Mouse (Mus musculus) erythroblast, embryonic 14.5 days (primary cell): Measurements from ENCODE around the gene Ctdspl. TPM values are rescaled to one million over a fixed set of nuclear protein-coding genes. Genes with fewer than 3 reads are reported as not detected.

Source experiments
- H3K27me3 ChIP-seq: 2 replicates; pipeline ENCODE4 v1.6.1; 2012; ENCODE audit warnings: inconsistent platforms; ENCODE audit not compliant: control insufficient read depth
- H3K36me3 ChIP-seq: 2 replicates; pipeline ENCODE4 v1.6.1; 2012; ENCODE audit warnings: mild to moderate bottlenecking, inconsistent platforms; ENCODE audit not compliant: control insufficient read depth
- H3K4me1 ChIP-seq: 2 replicates; pipeline ENCODE4 v1.6.1; 2012; ENCODE audit warnings: inconsistent platforms; ENCODE audit not compliant: control insufficient read depth
- H3K4me3 ChIP-seq: replicated peaks from 2 replicates; pipeline ENCODE3; 2012; ENCODE audit warnings: moderate library complexity, mild to moderate bottlenecking, inconsistent platforms
- H3K9me3 ChIP-seq: 2 replicates; pipeline ENCODE4 v1.6.1; 2012; ENCODE audit warnings: low read length, inconsistent platforms, mixed read lengths; ENCODE audit not compliant: control insufficient read depth
- GATA1 ChIP-seq: IDR thresholded peaks from 2 replicates; pipeline ENCODE4 v1.6.1; 2012; ENCODE audit warnings: low read length, inconsistent platforms, mixed read lengths
- TAL1 ChIP-seq: IDR thresholded peaks from 3 replicates; pipeline ENCODE4 v1.6.1; 2012; ENCODE audit warnings: low read length, inconsistent platforms, mixed read lengths
- polyA plus RNA-seq: library from polyadenylated mRNA; stranded (reverse); fragments of >175 nt; gene quantifications from 2 replicates; pipeline ENCODE4 v1.2.3, GENCODE M21; 2012

Gene Ctdspl
- polyA plus RNA-seq, 1 experiment, result 0.14 TPM

GRCm38 (mm10) chr9:119033111-119033921 is 107.1 kb downstream of the Ctdspl start:
- no peaks in the 10 kb centered on the region for H3K27me3 ChIP-seq
- TF ChIP-seq TAL1, result no peak
- no peak for TF ChIP-seq GATA1
- no peak overlapping the region for H3K4me3 ChIP-seq
- H3K36me3 ChIP-seq, result peaks cover 40% of the 10 kb centered on the region
- no peaks in the 10 kb centered on the region for H3K9me3 ChIP-seq
- no peaks in the 10 kb centered on the region for H3K4me1 ChIP-seq

GRCm38 (mm10) chr9:119034069-119034468 is 107.8 kb downstream of the Ctdspl start:
- H3K36me3 ChIP-seq, result peaks cover 40% of the 10 kb centered on the region
- no peaks in the 10 kb centered on the region for H3K9me3 ChIP-seq
- TF ChIP-seq GATA1 (no peak), TAL1 (no peak)
- H3K4me1 ChIP-seq, result no peaks in the 10 kb centered on the region; the same call in 1 of the 2 replicates
- no peak overlapping the region for H3K4me3 ChIP-seq
- no peaks in the 10 kb centered on the region for H3K27me3 ChIP-seq

GRCm38 (mm10) chr9:119034676-119035665 is 108.7 kb downstream of the Ctdspl start:
- Histone ChIP-seq H3K36me3 (peaks cover 38% of the 10 kb centered on the region), H3K9me3 (no peaks in the 10 kb centered on the region), H3K4me3 (no peak overlapping the region), H3K4me1 (no peaks in the 10 kb centered on the region; the same call in 1 of the 2 replicates), H3K27me3 (no peaks in the 10 kb centered on the region)
- no peak for TF ChIP-seq TAL1
- TF ChIP-seq GATA1, result no peak

GRCm38 (mm10) chr9:119035836-119036235 is 109.6 kb downstream of the Ctdspl start:
- TF ChIP-seq GATA1 (no peak), TAL1 (no peak)
- Histone ChIP-seq H3K4me3 (no peak overlapping the region), H3K4me1 (no peaks in the 10 kb centered on the region; the same call in 1 of the 2 replicates), H3K9me3 (no peaks in the 10 kb centered on the region), H3K27me3 (no peaks in the 10 kb centered on the region), H3K36me3 (peaks cover 44% of the 10 kb centered on the region)

- Histone ChIP-seq H3K9me3 (no peaks in the 10 kb centered on the region), H3K4me1 (no peaks in the 10 kb centered on the region; the same call in 1 of the 2 replicates)
- TF ChIP-seq TAL1, result no peak
- TF ChIP-seq GATA1, result no peak
Observed at GRCm38 (mm10) chr9:119037076-119037730, 111.0 kb downstream of the Ctdspl start.

GRCm38 (mm10) chr9:119038574-119038973 is 112.3 kb downstream of the Ctdspl start:
- Histone ChIP-seq H3K27me3 (no peaks in the 10 kb centered on the region), H3K36me3 (peaks cover 38% of the 10 kb centered on the region), H3K4me3 (no peak overlapping the region), H3K4me1 (no peaks in the 10 kb centered on the region; the same call in 1 of the 2 replicates), H3K9me3 (no peaks in the 10 kb centered on the region)
- no peak for TF ChIP-seq GATA1
- no peak for TF ChIP-seq TAL1

More at GRCm38 (mm10) chr9:119037076-119037730, 111.0 kb downstream of the Ctdspl start:
- H3K36me3 ChIP-seq, result peaks cover 46% of the 10 kb centered on the region
- no peaks in the 10 kb centered on the region for H3K27me3 ChIP-seq
- no peak overlapping the region for H3K4me3 ChIP-seq

- H3K27me3 ChIP-seq, result no peaks in the 10 kb centered on the region
- H3K4me3 ChIP-seq, result no peak overlapping the region
- H3K9me3 ChIP-seq, result no peaks in the 10 kb centered on the region
- TF ChIP-seq TAL1 (no peak), GATA1 (no peak)
- peaks cover 29% of the 10 kb centered on the region for H3K36me3 ChIP-seq
- H3K4me1 ChIP-seq, result no peaks in the 10 kb centered on the region; the same call in 1 of the 2 replicates
Observed at GRCm38 (mm10) chr9:119040101-119040775, 114.0 kb downstream of the Ctdspl start.
